Mouse (Mus musculus) stomach, postnatal 0 days (tissue): ENCODE data around the gene Lama4.

Source experiments
- CTCF ChIP-seq: IDR thresholded peaks from 2 replicates; pipeline ENCODE4 v1.5.1; 2016; ENCODE audit warnings: antibody characterized with exemption, low read depth, mild to moderate bottlenecking, moderate library complexity
- EP300 ChIP-seq: optimal IDR thresholded peaks from 2 replicates; pipeline ENCODE3; 2016; ENCODE audit warnings: antibody characterized with exemption

DNA sequence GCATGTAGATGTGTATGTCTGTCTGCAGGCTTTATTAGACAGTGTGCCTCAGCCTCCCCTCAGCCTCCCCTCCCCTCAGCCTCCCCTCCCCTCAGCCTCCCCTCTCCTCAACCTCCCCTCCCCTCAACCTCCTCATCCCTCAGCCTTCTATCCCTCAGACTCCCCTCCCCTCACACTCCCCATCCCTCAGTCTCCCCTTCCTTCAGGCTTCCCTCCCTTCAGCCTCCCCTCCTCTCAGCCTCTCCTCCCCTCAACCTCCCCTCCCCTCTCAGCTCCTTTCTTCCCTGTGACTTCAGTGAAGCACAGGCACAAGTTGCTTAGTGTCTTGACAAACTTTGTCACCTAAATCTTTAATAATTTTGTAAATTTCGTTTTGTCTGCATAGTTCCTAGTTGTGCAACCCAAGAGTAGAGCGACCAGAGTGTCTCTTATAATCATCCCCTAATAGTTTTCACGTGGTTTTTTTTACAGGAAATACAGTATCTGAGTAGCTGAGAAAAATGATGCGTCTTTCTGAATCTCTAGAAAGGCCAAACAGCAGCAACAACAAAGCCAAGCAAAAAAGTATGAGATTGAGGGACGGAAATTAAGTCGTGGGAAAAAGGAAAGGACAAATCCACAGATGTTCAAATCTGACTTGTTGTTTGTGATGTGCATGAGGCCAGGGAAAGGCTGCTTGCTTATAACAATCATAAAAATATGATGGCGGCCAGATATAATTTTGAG lies 7.1 kb downstream of the Lama4 start:
- TF ChIP-seq EP300 (no peak), CTCF (no peak)
